Mouse (Mus musculus): ENCODE results near the gene Nosip. TPM values are rescaled to one million over a fixed set of nuclear protein-coding genes. Genes with fewer than 3 reads are reported as not detected.
A peak's percentile ranks its signal among the peaks of the same experiment; 100 is the strongest.

The Nosip gene
- polyA plus RNA-seq, 1 experiment from 2014 or later, result 63.6 TPM

DNA sequence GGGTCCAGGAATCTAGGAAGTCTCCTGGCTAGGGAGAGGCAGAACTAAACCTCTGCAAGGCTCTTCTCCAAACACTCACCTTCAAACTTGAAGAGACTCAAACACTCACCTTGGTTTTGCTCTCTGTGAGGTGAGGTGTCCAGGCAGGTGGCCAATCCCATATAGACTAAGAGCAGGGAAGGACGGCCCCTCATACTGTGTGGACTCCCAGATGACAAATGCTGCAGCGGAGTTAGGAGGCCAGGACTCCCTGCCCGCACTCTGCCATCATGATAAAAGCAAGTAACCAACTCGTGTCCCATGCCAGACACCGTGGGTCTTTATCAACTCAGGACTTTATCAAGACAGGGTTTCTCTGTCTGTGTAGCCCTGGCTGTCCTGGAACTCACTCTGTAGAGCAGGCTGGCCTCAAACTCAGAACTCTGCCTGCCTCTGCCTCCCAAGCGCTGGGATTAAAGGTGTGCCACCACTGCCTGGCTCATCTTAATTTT is 1.6 kb upstream of the Nosip start:
- no peak overlapping the region for H3K27ac ChIP-seq (ENCODE audit: low read length)
- H3K9ac ChIP-seq (replicated peaks; ENCODE audit: low read depth, low read length), result peak overlapping the region; percentile 42; the same call in 1 of the 2 replicates
- H3K4me1 ChIP-seq (ENCODE audit: control insufficient read depth, insufficient read depth, low read length), result peaks cover 9% of the 10 kb centered on the region
- no peak for ATAC-seq (ENCODE audit: insufficient number of reproducible peaks, insufficient read depth, low FRiP score, low read depth)
- H3K36me3 ChIP-seq (ENCODE audit: control insufficient read depth, insufficient read depth, low read length), result no peaks in the 10 kb centered on the region
- 95% methylated on average over 6 of the region's 6 CpGs for WGBS
- H3K4me3 ChIP-seq (ENCODE audit: low read depth, low read length), result no peak overlapping the region
- no peaks in the 10 kb centered on the region for H3K9me3 ChIP-seq (ENCODE audit: control insufficient read depth, low read depth, low read length)
- no peaks in the 10 kb centered on the region for H3K27me3 ChIP-seq (ENCODE audit: control insufficient read depth, insufficient read depth, low read length)
- peak overlapping the region; percentile 64 for H3K4me2 ChIP-seq (replicated peaks; ENCODE audit: low read depth, low read length)

DNA sequence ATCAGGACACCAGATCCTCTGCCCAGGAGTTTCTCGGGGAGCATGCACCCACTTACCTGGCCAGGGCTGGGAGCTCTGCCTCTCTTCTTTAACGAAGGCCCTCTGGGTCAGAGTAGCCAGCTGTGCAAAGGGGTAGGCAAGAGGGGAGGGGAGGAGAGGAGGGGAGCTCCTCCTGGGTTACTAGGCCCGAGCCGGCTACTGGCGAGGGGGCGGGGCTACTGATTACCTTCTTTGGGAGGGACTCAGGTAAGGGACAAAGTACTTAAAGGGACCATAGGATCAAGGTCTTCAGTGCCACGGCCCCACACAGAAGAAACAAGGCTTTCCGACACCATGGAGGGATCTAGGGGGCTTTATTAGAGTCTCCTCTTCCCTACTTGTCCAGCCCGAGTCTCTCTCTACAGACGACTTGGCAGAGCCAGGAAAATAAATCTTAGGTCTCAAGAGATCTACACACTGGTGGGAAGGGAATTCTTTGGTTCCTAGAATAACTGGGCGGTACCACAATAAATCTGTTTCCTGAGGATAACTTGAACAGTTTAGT is 625 bp upstream of the Nosip start:
- 13% methylated on average over 11 of the region's 11 CpGs for WGBS
- ATAC-seq (ENCODE audit: insufficient number of reproducible peaks, insufficient read depth, low FRiP score, low read depth), result peak; percentile 54
- H3K9me3 ChIP-seq (ENCODE audit: control insufficient read depth, low read depth, low read length), result no peaks in the 10 kb centered on the region
- H3K4me3 ChIP-seq (ENCODE audit: low read depth, low read length), result peak overlapping the region; percentile 69
- peak overlapping the region; percentile 64 for H3K4me2 ChIP-seq (replicated peaks; ENCODE audit: low read depth, low read length)
- H3K9ac ChIP-seq (replicated peaks; ENCODE audit: low read depth, low read length), result peak overlapping the region; percentile 42
- H3K27ac ChIP-seq (ENCODE audit: low read length), result peak overlapping the region; percentile 89
- no peaks in the 10 kb centered on the region for H3K36me3 ChIP-seq (ENCODE audit: control insufficient read depth, insufficient read depth, low read length)
- H3K27me3 ChIP-seq (ENCODE audit: control insufficient read depth, insufficient read depth, low read length), result no peaks in the 10 kb centered on the region
- H3K4me1 ChIP-seq (ENCODE audit: control insufficient read depth, insufficient read depth, low read length), result peaks cover 9% of the 10 kb centered on the region

DNA sequence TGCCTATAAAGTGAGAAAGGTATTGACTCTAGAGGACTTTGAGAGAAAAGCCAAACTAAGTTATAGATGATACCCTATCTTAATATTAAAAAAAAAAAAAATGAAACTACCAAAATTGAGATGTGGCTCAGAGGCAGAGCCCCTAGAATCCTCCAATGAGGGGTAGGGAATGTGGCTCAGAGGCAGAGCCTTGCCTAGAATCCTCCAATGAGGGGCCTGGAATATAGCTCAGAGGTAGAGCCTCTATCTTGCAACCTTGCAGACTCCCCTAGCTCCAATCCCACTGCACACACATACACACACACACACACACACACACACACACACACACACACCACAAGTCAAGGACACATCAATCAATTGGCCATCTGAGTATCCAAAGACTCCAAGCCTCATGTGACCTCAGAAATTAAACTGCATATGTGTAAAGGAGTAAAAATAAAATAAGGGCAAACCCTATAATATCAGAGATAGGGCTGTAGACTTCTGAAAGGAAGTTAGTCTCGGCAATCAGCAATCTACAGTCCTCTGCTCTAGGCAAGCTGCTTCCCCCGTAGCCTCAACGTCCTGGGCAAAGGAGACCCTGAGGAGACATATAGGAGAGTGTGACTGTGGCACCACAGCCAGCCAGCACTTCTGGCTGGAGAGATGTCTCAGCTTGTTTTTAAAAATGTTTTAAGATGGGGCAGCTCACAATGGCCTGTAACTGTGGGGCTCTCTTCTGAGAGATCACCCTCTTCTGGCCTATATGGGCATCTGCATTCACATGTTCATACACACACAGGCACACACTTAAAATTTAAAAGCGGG is 5.2 kb downstream of the Nosip start:
- no peak for ATAC-seq (ENCODE audit: insufficient number of reproducible peaks, insufficient read depth, low FRiP score, low read depth)
- H3K36me3 ChIP-seq (ENCODE audit: control insufficient read depth, insufficient read depth, low read length), result no peaks in the 10 kb centered on the region
- H3K4me3 ChIP-seq (ENCODE audit: low read depth, low read length), result no peak overlapping the region
- no peaks in the 10 kb centered on the region for H3K9me3 ChIP-seq (ENCODE audit: control insufficient read depth, low read depth, low read length)
- H3K27me3 ChIP-seq (ENCODE audit: control insufficient read depth, insufficient read depth, low read length), result no peaks in the 10 kb centered on the region
- H3K4me2 ChIP-seq (replicated peaks; ENCODE audit: low read depth, low read length), result no peak overlapping the region
- H3K27ac ChIP-seq (ENCODE audit: low read length), result no peak overlapping the region
- H3K4me1 ChIP-seq (ENCODE audit: control insufficient read depth, insufficient read depth, low read length), result no peaks in the 10 kb centered on the region
- no peak overlapping the region for H3K9ac ChIP-seq (replicated peaks; ENCODE audit: low read depth, low read length)
- 68% methylated on average over 4 of the region's 4 CpGs for WGBS

DNA sequence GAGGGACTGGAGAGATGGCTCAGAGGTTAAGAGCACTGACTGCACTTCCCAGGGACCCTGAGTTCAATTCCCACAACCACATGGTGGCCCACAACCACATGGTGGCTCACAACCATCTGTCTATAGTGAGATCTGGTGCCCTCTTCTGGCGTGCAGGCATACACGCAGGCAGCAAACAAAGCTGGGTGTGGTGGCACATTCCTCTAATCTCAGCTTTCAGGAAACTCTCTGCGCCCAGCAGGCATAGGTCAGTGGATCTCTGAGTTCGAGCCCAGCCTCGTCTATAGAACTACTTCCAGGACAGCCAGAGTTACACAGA is 5.7 kb downstream of the Nosip start:
- Histone ChIP-seq H3K4me2 (replicated peaks; ENCODE audit: low read depth, low read length) (no peak overlapping the region), H3K27ac (ENCODE audit: low read length) (no peak overlapping the region), H3K27me3 (ENCODE audit: control insufficient read depth, insufficient read depth, low read length) (no peaks in the 10 kb centered on the region), H3K9ac (replicated peaks; ENCODE audit: low read depth, low read length) (no peak overlapping the region), H3K4me3 (ENCODE audit: low read depth, low read length) (no peak overlapping the region), H3K4me1 (ENCODE audit: control insufficient read depth, insufficient read depth, low read length) (no peaks in the 10 kb centered on the region), H3K36me3 (ENCODE audit: control insufficient read depth, insufficient read depth, low read length) (no peaks in the 10 kb centered on the region), H3K9me3 (ENCODE audit: control insufficient read depth, low read depth, low read length) (no peaks in the 10 kb centered on the region)
- ATAC-seq (ENCODE audit: insufficient number of reproducible peaks, insufficient read depth, low FRiP score, low read depth), result no peak
- WGBS, result 27% methylated on average over 5 of the region's 5 CpGs

DNA sequence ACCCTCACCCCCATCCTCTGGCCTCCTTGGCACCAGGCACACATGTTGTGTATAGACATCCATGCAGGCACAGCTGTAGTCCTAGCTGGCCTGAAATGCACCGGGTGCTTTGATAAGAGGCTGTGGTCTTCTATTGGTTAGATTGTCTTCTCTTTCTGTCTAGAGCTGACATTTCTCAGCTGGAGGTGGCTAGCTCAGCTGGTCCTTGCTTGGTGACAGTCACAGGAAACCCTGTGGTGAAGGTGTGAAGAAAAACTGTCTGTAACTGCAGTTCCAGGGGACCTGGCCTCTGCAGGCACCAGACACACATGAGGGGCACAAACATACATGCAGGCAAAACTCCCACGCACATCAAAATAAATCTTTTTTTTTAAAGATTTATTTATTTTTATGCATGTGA is 7.4 kb downstream of the Nosip start:
- no peak overlapping the region for H3K4me3 ChIP-seq (ENCODE audit: low read depth, low read length)
- no peak for ATAC-seq (ENCODE audit: insufficient number of reproducible peaks, insufficient read depth, low FRiP score, low read depth)
- WGBS, result 82% methylated on average over 2 of the region's 2 CpGs

DNA sequence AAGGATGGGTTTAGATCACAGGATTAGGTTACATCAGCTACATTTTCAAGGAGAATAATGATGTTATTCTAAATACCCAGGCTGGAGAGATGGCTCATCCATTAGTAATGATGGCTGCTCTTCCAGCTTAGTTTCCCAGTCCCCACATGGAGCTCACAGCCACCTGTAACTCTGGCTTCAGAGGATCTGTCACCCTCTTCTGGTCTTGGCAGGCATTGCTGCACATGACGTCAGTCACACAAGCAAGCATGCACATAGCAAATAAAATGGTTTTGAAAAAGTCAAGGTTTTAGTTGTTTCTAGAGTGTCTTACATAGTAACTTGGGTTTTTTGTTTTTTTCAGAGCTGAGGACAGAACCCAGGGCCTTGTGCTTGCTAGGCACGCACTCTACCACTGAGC is 10.0 kb downstream of the Nosip start:
- 76% methylated on average over 2 of the region's 2 CpGs for WGBS
- no peak overlapping the region for H3K9ac ChIP-seq (replicated peaks; ENCODE audit: low read depth, low read length)

More for the DNA sequence above, 7.4 kb downstream of the Nosip start:
- H3K27me3 ChIP-seq (ENCODE audit: control insufficient read depth, insufficient read depth, low read length), result no peaks in the 10 kb centered on the region
- no peaks in the 10 kb centered on the region for H3K9me3 ChIP-seq (ENCODE audit: control insufficient read depth, low read depth, low read length)
- no peak overlapping the region for H3K9ac ChIP-seq (replicated peaks; ENCODE audit: low read depth, low read length)
- H3K4me2 ChIP-seq (replicated peaks; ENCODE audit: low read depth, low read length), result no peak overlapping the region
- no peak overlapping the region for H3K27ac ChIP-seq (ENCODE audit: low read length)
- no peaks in the 10 kb centered on the region for H3K4me1 ChIP-seq (ENCODE audit: control insufficient read depth, insufficient read depth, low read length)
- no peaks in the 10 kb centered on the region; the same call in none of the 2 replicates for H3K36me3 ChIP-seq (ENCODE audit: control insufficient read depth, insufficient read depth, low read length)

DNA sequence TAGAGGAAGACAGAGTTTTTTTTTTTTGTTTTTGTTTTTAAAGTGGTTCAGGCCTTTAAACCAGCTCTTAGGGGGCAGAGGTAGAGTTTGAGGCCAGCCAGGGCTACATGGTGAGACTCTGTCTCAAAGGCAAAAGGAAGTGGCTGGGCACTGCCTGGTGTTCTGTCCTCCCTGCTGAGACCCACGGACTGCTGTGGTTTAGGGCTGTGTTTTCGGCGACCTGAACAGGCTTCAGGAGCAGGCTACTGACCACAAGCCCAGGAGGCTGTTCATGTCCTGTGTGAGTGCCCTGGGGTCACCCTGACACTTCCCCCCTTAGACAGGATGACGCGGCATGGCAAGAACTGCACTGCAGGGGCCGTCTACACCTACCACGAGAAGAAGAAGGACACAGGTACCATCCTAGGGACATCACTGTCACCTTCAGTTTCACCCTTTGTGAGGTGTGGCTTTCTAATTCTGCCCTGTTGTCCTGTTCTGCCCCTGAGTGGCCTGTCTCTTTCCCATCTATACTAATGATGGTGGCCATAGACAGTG is 11.0 kb downstream of the Nosip start:
- 80% methylated on average over 7 of the region's 7 CpGs for WGBS

More for the DNA sequence above, 10.0 kb downstream of the Nosip start:
- Histone ChIP-seq H3K27me3 (ENCODE audit: control insufficient read depth, insufficient read depth, low read length) (no peaks in the 10 kb centered on the region), H3K4me3 (ENCODE audit: low read depth, low read length) (no peak overlapping the region), H3K4me1 (ENCODE audit: control insufficient read depth, insufficient read depth, low read length) (no peaks in the 10 kb centered on the region), H3K36me3 (ENCODE audit: control insufficient read depth, insufficient read depth, low read length) (peaks cover 7% of the 10 kb centered on the region), H3K4me2 (replicated peaks; ENCODE audit: low read depth, low read length) (no peak overlapping the region), H3K27ac (ENCODE audit: low read length) (no peak overlapping the region), H3K9me3 (ENCODE audit: control insufficient read depth, low read depth, low read length) (no peaks in the 10 kb centered on the region)
- no peak for ATAC-seq (ENCODE audit: insufficient number of reproducible peaks, insufficient read depth, low FRiP score, low read depth)

DNA sequence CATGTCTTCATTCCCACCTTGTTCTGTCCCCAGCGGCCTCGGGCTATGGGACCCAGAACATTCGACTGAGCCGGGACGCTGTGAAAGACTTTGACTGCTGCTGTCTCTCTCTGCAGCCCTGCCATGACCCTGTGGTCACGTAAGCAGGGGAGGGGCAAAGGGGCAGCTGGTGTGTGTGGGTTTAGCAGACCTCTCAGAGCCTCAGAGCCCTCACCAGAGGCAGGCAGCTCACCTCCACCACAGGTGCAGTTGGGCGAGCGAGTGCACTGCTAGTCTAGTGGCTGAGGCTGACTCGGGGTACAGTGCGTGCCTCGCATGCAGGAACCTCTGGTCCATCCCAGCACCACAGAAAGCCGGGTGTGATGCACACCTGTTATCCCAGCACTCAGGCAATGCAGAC is 11.7 kb downstream of the Nosip start:
- no peaks in the 10 kb centered on the region for H3K27me3 ChIP-seq (ENCODE audit: control insufficient read depth, insufficient read depth, low read length)
- peaks cover 7% of the 10 kb centered on the region for H3K36me3 ChIP-seq (ENCODE audit: control insufficient read depth, insufficient read depth, low read length)
- no peaks in the 10 kb centered on the region for H3K4me1 ChIP-seq (ENCODE audit: control insufficient read depth, insufficient read depth, low read length)
- H3K9ac ChIP-seq (replicated peaks; ENCODE audit: low read depth, low read length), result no peak overlapping the region
- H3K27ac ChIP-seq (ENCODE audit: low read length), result no peak overlapping the region
- H3K4me3 ChIP-seq (ENCODE audit: low read depth, low read length), result no peak overlapping the region
- ATAC-seq (ENCODE audit: insufficient number of reproducible peaks, insufficient read depth, low FRiP score, low read depth), result no peak
- WGBS, result 87% methylated on average over 12 of the region's 12 CpGs
- H3K9me3 ChIP-seq (ENCODE audit: control insufficient read depth, low read depth, low read length), result no peaks in the 10 kb centered on the region
- no peak overlapping the region for H3K4me2 ChIP-seq (replicated peaks; ENCODE audit: low read depth, low read length)

More for the DNA sequence above, 11.0 kb downstream of the Nosip start:
- no peak for ATAC-seq (ENCODE audit: insufficient number of reproducible peaks, insufficient read depth, low FRiP score, low read depth)
- no peaks in the 10 kb centered on the region for H3K9me3 ChIP-seq (ENCODE audit: control insufficient read depth, low read depth, low read length)
- H3K4me3 ChIP-seq (ENCODE audit: low read depth, low read length), result no peak overlapping the region
- no peaks in the 10 kb centered on the region for H3K4me1 ChIP-seq (ENCODE audit: control insufficient read depth, insufficient read depth, low read length)
- no peak overlapping the region for H3K27ac ChIP-seq (ENCODE audit: low read length)
- peaks cover 7% of the 10 kb centered on the region for H3K36me3 ChIP-seq (ENCODE audit: control insufficient read depth, insufficient read depth, low read length)
- no peaks in the 10 kb centered on the region for H3K27me3 ChIP-seq (ENCODE audit: control insufficient read depth, insufficient read depth, low read length)
- H3K9ac ChIP-seq (replicated peaks; ENCODE audit: low read depth, low read length), result no peak overlapping the region
- H3K4me2 ChIP-seq (replicated peaks; ENCODE audit: low read depth, low read length), result no peak overlapping the region
